Mouse (Mus musculus): ENCODE measurements around the gene Kcnj15.

DNA sequence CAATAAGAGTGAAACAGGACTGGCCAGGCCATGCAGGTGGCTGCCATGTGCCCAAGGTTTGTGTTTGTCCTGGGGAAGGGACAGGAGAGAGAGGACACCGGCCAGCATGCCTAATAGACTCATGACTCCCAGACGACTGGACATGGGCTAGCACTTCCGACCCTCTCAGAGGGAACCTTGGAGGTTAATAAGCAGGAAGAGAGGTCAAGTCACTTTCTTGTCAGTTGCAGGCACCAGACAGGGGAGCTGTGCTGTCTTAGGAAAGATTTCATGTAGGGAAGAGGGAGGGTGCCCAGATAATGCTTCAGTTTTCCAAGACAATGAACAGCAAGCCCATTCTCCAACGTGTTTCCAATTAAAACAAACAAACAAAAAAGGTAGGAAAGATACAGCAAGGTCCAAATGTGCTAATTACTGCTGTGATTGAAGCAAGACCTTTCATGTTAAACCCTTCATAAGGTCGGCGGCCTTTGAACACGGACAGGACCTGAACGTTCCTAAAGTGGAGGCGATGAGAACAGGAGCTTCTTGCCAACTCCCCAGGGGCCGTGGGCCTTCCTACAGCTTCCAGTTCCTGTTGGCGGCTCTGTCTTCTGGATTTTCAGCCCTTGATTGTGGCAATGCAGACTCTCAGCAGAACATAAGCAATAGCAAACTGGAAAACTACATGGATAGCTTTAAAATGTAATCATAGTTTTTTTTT is 10.3 kb downstream of the Kcnj15 start:
- TF ChIP-seq ZC3H11A (IDR thresholded peaks at IDR 0.05; ENCODE audit: borderline replicate concordance, low read depth, low read length) = no peak
- no peak for TF ChIP-seq HCFC1 (IDR thresholded peaks at IDR 0.05; ENCODE audit: borderline replicate concordance, insufficient read depth, low read length)
- no peak for TF ChIP-seq ZNF384 (IDR thresholded peaks at IDR 0.05; ENCODE audit: low read depth, low read length)
